Mouse (Mus musculus) layer of hippocampus, adult 8-10 months (tissue): ENCODE results near the gene Arsk. TPM values are rescaled to one million over a fixed set of nuclear protein-coding genes. Genes with fewer than 3 reads are reported as not detected.
A peak's percentile ranks its signal among the peaks of the same experiment; 100 is the strongest.

Experiments used
- DNase-seq, 2 experiments: peaks; one replicate each; pipeline ENCODE4 v3.0.0; 2022; ENCODE audit warnings: low spot score in 2 of 2
- total RNA-seq, 4 experiments: library from RNA; stranded (reverse); gene quantifications; 2 replicates each; pipeline ENCODE4 v1.2.4; 2022

Arsk gene
- total RNA-seq, 4 experiments from 2014 or later, result 7.7 to 11.5 (median 10.8) TPM

GRCm38 (mm10) chr13:76024588-76024987 lies 73.9 kb downstream of the Arsk start:
- no peak for DNase-seq

- no peak for DNase-seq
These were observed 76.7 kb downstream of the Arsk start for GRCm38 (mm10) chr13:76021782-76022181.

- DNase-seq, result no peak
These were observed 79.5 kb downstream of the Arsk start for GRCm38 (mm10) chr13:76018844-76019400.

GRCm38 (mm10) chr13:76017974-76018843 lies 80.3 kb downstream of the Arsk start, which contains the start of gene Rfesd:
Rfesd (minus strand) TSS chr13:76018719.
- peak; percentile 96 to 97 for DNase-seq

GRCm38 (mm10) chr13:76017465-76017864 lies 81.0 kb downstream of the Arsk start:
- no peak for DNase-seq

GRCm38 (mm10) chr13:76014511-76014910 lies 83.9 kb downstream of the Arsk start:
- DNase-seq, result no peak

Other genes starting within 250 kb of the Arsk start
- 10 to 100 TPM; 16.1 to 18.6 (median 17.1) TPM for gene Rhobtb3, start 154.7 kb downstream of the Arsk start, total RNA-seq
- gene Spata9, start 131.5 kb downstream of the Arsk start, total RNA-seq, result not detected
- 10 to 100 TPM; 16.3 to 21.6 (median 17.2) TPM for gene Rfesd, start 79.9 kb downstream of the Arsk start, total RNA-seq
- gene Gpr150, start 41.7 kb downstream of the Arsk start, total RNA-seq, result 1 to 10 TPM; 2.2 to 2.9 (median 2.6) TPM
- gene Ttc37, start 74 bp upstream of the Arsk start, total RNA-seq, result 10 to 100 TPM; 17.4 to 26.8 (median 21.7) TPM
- gene Fam81b, start 206.4 kb upstream of the Arsk start, total RNA-seq, result not detected